Mouse (Mus musculus): ENCODE measurements around the gene Gm49318. TPM values are rescaled to one million over a fixed set of nuclear protein-coding genes. Genes with fewer than 3 reads are reported as not detected.

Gm49318 gene
- polyA plus RNA-seq, 1 experiment = not detected

DNA sequence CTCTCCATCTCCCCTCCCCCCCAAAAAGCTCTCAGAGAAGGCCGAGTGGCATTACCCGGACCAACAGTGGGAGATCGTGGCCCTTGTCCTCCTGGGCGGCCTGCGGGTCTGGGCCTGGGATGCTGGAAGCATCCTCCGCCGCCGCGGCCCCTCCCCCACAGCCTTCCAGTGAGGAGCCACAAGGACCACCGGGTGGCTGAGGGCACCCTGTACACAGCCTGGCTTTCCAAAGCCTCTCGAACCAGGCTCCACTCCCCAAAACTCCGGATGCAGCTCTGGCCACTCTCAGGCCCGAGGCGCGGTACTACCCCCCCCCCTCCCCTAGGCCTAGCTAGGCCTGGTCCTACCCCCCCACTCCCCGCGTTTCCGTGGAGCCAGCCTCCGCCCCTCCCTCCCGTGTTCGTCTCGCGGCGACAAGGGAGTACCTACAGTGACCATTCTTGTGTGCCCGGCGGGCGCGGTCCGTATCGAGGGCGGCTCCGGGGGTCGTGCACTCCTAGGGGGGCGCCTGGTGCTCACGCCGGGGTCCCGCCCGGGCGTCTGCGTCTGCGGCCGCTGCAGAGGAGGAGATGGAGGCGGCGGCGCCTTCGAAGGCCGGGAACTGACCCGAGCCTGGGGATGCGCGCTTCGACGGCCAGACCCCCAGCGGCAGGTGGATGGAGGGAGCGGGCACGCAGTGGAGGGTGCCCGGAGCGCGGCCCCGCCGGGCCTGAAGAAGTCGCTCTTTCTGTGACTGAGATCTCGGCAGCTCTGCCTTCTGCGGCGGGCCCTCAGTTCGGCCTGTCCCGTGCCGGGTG lies 19.7 kb downstream of the Gm49318 start:
- peaks cover 2% of the 10 kb centered on the region; the same call in 1 of the 2 replicates for H3K27me3 ChIP-seq (ENCODE audit: control insufficient read depth, insufficient read depth, low read length)
- TF ChIP-seq CTCF (IDR thresholded peaks at IDR 0.05; ENCODE audit: control insufficient read depth, insufficient read depth, insufficient replicate concordance, low read depth, low read length) (no peak), POLR2A (IDR thresholded peaks at IDR 0.05; ENCODE audit: control insufficient read depth, low read depth, low read length) (no peak)
- H3K4me3 ChIP-seq (ENCODE audit: control insufficient read depth, low read depth, low read length) = peak overlapping the region; percentile 76
- no peaks in the 10 kb centered on the region for H3K36me3 ChIP-seq (ENCODE audit: control insufficient read depth, insufficient read depth, low read length)
- peaks cover 32% of the 10 kb centered on the region for H3K4me1 ChIP-seq (ENCODE audit: control insufficient read depth, insufficient read depth, low read length)
- H3K27ac ChIP-seq (ENCODE audit: control insufficient read depth, insufficient read depth, low read depth, low read length) = no peak overlapping the region

DNA sequence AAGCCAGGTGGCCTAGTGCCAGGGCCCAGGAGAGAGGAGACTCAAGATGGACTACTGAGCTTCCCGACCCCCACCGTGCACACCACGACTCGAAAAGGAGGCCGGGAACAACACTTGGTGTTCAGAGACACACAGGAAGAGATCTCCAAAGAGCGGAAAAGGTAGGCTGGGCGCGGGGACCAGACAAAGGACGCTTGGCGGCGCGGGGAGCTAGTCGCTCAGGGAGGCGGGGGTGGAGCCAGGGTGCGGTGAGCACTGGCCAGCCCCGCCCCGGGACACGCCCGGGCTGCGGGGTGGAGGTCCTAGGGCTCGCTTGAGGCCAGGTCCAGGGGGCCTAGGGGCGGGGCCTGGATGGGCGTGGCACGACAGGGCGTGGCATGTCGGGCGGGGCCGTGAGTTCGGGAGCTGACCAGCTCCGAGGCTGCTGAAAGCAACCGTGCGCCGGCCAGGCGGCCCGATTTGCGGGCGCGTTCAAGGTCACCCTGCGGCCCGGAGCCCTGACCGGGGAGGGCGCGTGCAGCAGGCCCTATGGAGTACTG lies 20.6 kb downstream of the Gm49318 start:
- peak overlapping the region; percentile 51 for H3K4me3 ChIP-seq (ENCODE audit: control insufficient read depth, low read depth, low read length)
- H3K36me3 ChIP-seq (ENCODE audit: control insufficient read depth, insufficient read depth, low read length) = no peaks in the 10 kb centered on the region
- no peak overlapping the region for H3K27ac ChIP-seq (ENCODE audit: control insufficient read depth, insufficient read depth, low read depth, low read length)
- no peak for TF ChIP-seq CTCF (IDR thresholded peaks at IDR 0.05; ENCODE audit: control insufficient read depth, insufficient read depth, insufficient replicate concordance, low read depth, low read length)
- TF ChIP-seq POLR2A (IDR thresholded peaks at IDR 0.05; ENCODE audit: control insufficient read depth, low read depth, low read length) = no peak
- H3K27me3 ChIP-seq (ENCODE audit: control insufficient read depth, insufficient read depth, low read length) = peaks cover 2% of the 10 kb centered on the region; the same call in 1 of the 2 replicates
- H3K4me1 ChIP-seq (ENCODE audit: control insufficient read depth, insufficient read depth, low read length) = peaks cover 28% of the 10 kb centered on the region

DNA sequence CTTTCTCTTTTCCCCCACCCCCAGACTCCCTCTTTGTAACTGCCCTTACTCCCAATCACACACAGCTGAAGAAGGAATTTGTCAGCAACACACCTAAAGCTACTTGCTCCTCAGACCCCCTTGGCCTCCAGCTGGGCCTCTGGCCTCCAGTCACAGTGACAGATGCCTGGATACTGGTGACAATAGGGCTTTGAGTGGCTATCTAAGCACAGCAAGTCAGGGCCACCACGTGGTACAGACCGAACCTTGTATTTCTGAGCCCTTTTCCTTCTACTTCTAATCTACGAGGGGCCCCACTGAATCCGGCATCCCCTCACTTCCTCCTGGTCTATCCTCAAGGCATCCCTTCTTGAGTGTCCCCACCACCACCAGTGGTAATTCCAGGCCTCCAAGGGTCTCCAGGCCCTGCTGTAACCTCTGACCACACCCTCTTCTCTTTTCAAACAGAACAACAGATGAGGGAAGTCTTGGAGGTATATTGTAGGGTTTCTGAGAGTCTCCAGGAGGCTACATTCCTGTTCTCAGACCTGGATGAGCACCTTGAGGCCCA lies 21.3 kb downstream of the Gm49318 start:
- no peak overlapping the region for H3K4me3 ChIP-seq (ENCODE audit: control insufficient read depth, low read depth, low read length)
- TF ChIP-seq POLR2A (IDR thresholded peaks at IDR 0.05; ENCODE audit: control insufficient read depth, low read depth, low read length) (no peak), CTCF (IDR thresholded peaks at IDR 0.05; ENCODE audit: control insufficient read depth, insufficient read depth, insufficient replicate concordance, low read depth, low read length) (no peak)
- peaks cover 2% of the 10 kb centered on the region; the same call in 1 of the 2 replicates for H3K27me3 ChIP-seq (ENCODE audit: control insufficient read depth, insufficient read depth, low read length)
- H3K36me3 ChIP-seq (ENCODE audit: control insufficient read depth, insufficient read depth, low read length) = no peaks in the 10 kb centered on the region
- no peak overlapping the region for H3K27ac ChIP-seq (ENCODE audit: control insufficient read depth, insufficient read depth, low read depth, low read length)
- peaks cover 23% of the 10 kb centered on the region for H3K4me1 ChIP-seq (ENCODE audit: control insufficient read depth, insufficient read depth, low read length)

DNA sequence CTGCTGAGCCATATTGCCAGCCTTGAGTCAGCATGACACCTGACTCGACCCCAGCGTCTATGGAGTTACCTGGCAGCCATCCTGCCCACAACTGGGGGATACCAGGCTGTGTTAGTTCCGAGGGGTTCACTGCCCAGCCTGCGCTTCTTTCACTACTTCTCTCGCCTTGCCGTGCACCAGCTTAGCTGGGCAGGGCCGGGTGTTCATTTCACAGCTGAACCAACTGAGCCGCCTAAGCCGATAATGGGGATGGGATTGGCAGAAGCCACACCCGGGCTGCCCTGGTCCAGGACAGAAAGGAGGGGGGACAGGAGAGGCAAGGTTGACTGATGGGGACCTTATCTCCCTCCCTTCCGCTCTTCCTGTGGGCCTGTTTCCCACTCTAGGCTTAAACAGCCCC lies 21.7 kb downstream of the Gm49318 start:
- Histone ChIP-seq H3K27me3 (ENCODE audit: control insufficient read depth, insufficient read depth, low read length) (peaks cover 2% of the 10 kb centered on the region; the same call in 1 of the 2 replicates), H3K4me1 (ENCODE audit: control insufficient read depth, insufficient read depth, low read length) (peaks cover 18% of the 10 kb centered on the region), H3K4me3 (ENCODE audit: control insufficient read depth, low read depth, low read length) (no peak overlapping the region), H3K27ac (ENCODE audit: control insufficient read depth, insufficient read depth, low read depth, low read length) (no peak overlapping the region), H3K36me3 (ENCODE audit: control insufficient read depth, insufficient read depth, low read length) (no peaks in the 10 kb centered on the region)
- TF ChIP-seq CTCF (IDR thresholded peaks at IDR 0.05; ENCODE audit: control insufficient read depth, insufficient read depth, insufficient replicate concordance, low read depth, low read length) = no peak
- TF ChIP-seq POLR2A (IDR thresholded peaks at IDR 0.05; ENCODE audit: control insufficient read depth, low read depth, low read length) = no peak

DNA sequence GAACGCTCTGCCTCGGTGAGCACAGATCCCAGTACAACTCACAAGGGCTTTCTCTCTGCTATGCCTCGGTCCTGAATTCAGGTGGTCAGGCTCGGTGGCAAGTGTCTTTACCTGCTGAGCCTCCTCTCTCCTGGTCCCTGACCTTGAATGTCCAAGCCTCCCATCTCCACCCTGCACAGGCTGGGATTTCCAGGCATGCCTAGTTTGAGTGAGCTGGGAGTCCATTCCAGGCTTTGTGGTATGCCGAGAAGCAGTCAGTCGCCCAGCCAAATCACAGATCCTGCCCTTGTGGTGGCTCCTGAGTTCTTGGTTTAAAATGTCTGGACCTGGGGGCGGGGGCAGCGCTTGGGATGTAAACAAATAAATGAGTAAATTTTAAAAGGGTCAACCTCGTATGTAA lies 23.7 kb downstream of the Gm49318 start:
- H3K4me1 ChIP-seq (ENCODE audit: control insufficient read depth, insufficient read depth, low read length) = peaks cover 17% of the 10 kb centered on the region
- TF ChIP-seq CTCF (IDR thresholded peaks at IDR 0.05; ENCODE audit: control insufficient read depth, insufficient read depth, insufficient replicate concordance, low read depth, low read length) (no peak), POLR2A (IDR thresholded peaks at IDR 0.05; ENCODE audit: control insufficient read depth, low read depth, low read length) (no peak)
- H3K27me3 ChIP-seq (ENCODE audit: control insufficient read depth, insufficient read depth, low read length) = peaks cover 2% of the 10 kb centered on the region; the same call in 1 of the 2 replicates

DNA sequence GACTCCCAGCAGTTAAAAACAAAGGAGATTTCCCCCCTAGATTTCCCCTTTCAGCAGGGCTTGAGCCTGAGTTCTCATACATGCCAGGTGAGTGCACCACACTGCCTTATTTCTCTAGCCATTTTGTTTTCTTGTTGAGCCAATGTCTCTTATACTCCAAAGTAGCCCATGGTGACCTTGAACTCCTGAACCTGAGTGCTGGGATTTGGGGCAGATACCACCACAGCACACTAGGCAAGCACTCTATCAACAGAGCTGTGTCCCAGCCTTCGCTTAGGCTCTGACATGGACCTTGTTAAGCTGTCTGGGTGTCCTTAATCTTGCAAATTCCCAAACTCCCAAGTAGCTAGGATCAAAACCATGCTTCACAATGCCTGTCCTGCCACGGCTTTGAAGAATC lies 29.2 kb downstream of the Gm49318 start:
- no peak overlapping the region for H3K4me3 ChIP-seq (ENCODE audit: control insufficient read depth, low read depth, low read length)
- H3K27me3 ChIP-seq (ENCODE audit: control insufficient read depth, insufficient read depth, low read length) = no peaks in the 10 kb centered on the region
- no peaks in the 10 kb centered on the region for H3K4me1 ChIP-seq (ENCODE audit: control insufficient read depth, insufficient read depth, low read length)
- no peaks in the 10 kb centered on the region for H3K36me3 ChIP-seq (ENCODE audit: control insufficient read depth, insufficient read depth, low read length)
- no peak overlapping the region for H3K27ac ChIP-seq (ENCODE audit: control insufficient read depth, insufficient read depth, low read depth, low read length)
- no peak for TF ChIP-seq POLR2A (IDR thresholded peaks at IDR 0.05; ENCODE audit: control insufficient read depth, low read depth, low read length)

More for the DNA sequence above, 23.7 kb downstream of the Gm49318 start:
- H3K27ac ChIP-seq (ENCODE audit: control insufficient read depth, insufficient read depth, low read depth, low read length) = no peak overlapping the region
- no peaks in the 10 kb centered on the region for H3K36me3 ChIP-seq (ENCODE audit: control insufficient read depth, insufficient read depth, low read length)
- H3K4me3 ChIP-seq (ENCODE audit: control insufficient read depth, low read depth, low read length) = no peak overlapping the region

DNA sequence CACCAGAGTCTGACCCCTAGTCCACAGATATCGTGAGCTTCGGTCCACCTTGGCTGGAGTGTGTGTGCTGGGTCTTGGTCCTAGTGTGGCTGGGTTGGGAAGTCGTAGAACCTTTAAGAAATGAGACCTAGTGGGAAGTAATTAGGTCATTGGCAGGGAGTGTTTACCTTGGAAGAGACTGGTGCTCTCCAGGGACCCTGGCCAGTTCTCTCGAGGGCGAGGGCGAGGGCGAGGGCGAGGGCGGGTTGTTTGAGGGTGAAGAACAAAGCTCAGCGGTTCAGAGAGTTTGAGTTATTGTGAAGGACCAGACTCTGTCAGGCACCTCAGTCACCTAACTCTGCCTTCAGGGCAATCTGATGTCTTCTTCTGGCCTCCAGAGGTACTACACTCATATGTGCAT lies 33.2 kb downstream of the Gm49318 start:
- TF ChIP-seq POLR2A (IDR thresholded peaks at IDR 0.05; ENCODE audit: control insufficient read depth, low read depth, low read length) = no peak
- TF ChIP-seq CTCF (IDR thresholded peaks at IDR 0.05; ENCODE audit: control insufficient read depth, insufficient read depth, insufficient replicate concordance, low read depth, low read length) = no peak
- H3K36me3 ChIP-seq (ENCODE audit: control insufficient read depth, insufficient read depth, low read length) = no peaks in the 10 kb centered on the region

More for the DNA sequence above, 33.2 kb downstream of the Gm49318 start:
- no peak overlapping the region for H3K27ac ChIP-seq (ENCODE audit: control insufficient read depth, insufficient read depth, low read depth, low read length)
- no peak overlapping the region for H3K4me3 ChIP-seq (ENCODE audit: control insufficient read depth, low read depth, low read length)
- H3K27me3 ChIP-seq (ENCODE audit: control insufficient read depth, insufficient read depth, low read length) = no peaks in the 10 kb centered on the region
- H3K4me1 ChIP-seq (ENCODE audit: control insufficient read depth, insufficient read depth, low read length) = peaks cover 3% of the 10 kb centered on the region
